Mouse (Mus musculus) layer of hippocampus, adult 8-10 months (tissue): Measurements from ENCODE around the gene Gm21149. TPM values are rescaled to one million over a fixed set of nuclear protein-coding genes. Genes with fewer than 3 reads are reported as not detected.
"Not testable (repeated sequence)": the region's sequence is repeated elsewhere in the genome, so short reads cannot be mapped to it uniquely, and the experiment has no call there.

ENCODE experiments used
- DNase-seq, 2 experiments: peaks; one replicate each; pipeline ENCODE4 v3.0.0; 2022; ENCODE audit warnings: low spot score in 2 of 2
- total RNA-seq, 4 experiments: library from RNA; stranded (reverse); gene quantifications; 2 replicates each; pipeline ENCODE4 v1.2.4; 2022

Gene Gm21149
- total RNA-seq = not detected

- DNase-seq = not testable (repeated sequence)
Observed at GRCm38 (mm10) chr5:15476423-15476822, at the start of gene Gm21149. Gene Gm21149 (minus strand): TSS chr5:15476523.

GRCm38 (mm10) chr5:15522470-15522869, 46.1 kb upstream of the Gm21149 start:
- not testable (repeated sequence) for DNase-seq

GRCm38 (mm10) chr5:15522028-15522427, 45.7 kb upstream of the Gm21149 start:
- DNase-seq = not testable (repeated sequence)

DNA sequence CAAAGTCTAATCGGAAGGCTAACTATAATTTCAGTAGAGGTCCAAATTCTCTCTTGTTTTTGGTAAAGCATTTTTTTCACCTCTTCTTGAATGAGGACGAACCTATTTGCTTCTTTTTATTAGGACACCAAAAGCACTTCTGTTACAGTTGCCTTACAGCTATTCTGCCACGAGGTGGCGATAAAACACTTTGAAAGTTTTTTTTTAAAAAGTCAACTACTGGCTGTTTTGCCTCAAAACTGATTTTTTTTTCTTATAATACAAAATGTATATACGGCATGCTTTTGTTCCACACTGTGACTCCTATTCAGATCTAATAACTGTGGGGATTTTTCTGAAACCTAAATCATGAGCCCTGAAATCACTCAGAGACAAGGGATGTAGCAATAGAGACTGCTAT, 44.1 kb upstream of the Gm21149 start:
- peak; percentile 6 to 8 for DNase-seq

GRCm38 (mm10) chr5:15517150-15517549, 40.8 kb upstream of the Gm21149 start:
- DNase-seq = not testable (repeated sequence)

DNA sequence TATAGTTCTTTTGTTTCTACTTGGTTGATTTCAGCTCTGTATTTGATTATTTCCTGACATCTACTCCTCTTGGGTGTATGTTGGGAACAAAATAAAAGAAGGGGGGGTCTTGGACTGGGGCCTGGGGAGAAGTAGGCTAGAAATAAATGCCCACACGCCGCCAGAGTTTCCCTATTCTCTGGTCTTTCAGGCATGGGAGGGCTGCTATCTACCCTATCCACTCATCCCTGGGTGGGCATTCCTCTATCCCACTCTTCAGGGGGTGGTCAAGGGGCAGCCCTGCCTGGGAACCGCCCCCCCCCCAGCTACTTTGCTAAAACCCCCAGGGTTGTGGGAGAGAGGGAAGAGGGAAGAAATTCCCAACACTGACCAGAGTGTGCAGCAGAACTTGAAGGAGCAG, 35.9 kb upstream of the Gm21149 start:
- DNase-seq = not testable (repeated sequence)

- not testable (repeated sequence) for DNase-seq
Observed at GRCm38 (mm10) chr5:15509911-15510310, 33.6 kb upstream of the Gm21149 start.

- DNase-seq = not testable (repeated sequence)
Observed at GRCm38 (mm10) chr5:15508460-15509451, 32.4 kb upstream of the Gm21149 start.

GRCm38 (mm10) chr5:15507757-15508459, 31.6 kb upstream of the Gm21149 start:
- DNase-seq = not testable (repeated sequence)

- no peak for DNase-seq
Observed at GRCm38 (mm10) chr5:15507309-15507619, 30.9 kb upstream of the Gm21149 start.

- peak in 1 of 2 experiments; percentile 17 for DNase-seq
Observed at GRCm38 (mm10) chr5:15506575-15507308, 30.4 kb upstream of the Gm21149 start.

GRCm38 (mm10) chr5:15498774-15499400, 22.6 kb upstream of the Gm21149 start:
- DNase-seq = peak in 1 of 2 experiments; percentile 44

DNA sequence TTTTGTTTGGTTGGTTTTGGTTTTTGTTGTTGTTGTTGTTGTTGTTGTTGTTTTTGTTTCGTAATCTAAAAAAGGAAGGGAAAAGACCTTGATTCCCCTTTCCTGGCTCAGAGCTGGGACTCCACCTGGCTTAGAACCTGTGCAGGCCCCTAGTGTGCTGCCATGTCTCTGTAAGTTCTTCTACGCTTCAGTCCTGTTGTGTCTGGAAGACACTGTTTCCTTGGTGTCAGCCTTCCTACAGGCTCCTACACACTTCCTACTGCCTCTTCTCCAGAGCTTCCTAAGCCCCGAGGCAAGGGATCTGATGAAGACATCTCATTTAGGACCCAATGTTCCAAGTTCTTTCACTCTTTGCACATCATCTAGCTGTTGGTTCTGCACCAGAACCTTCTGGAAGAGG, 22.0 kb upstream of the Gm21149 start:
- DNase-seq = not testable (repeated sequence)

DNA sequence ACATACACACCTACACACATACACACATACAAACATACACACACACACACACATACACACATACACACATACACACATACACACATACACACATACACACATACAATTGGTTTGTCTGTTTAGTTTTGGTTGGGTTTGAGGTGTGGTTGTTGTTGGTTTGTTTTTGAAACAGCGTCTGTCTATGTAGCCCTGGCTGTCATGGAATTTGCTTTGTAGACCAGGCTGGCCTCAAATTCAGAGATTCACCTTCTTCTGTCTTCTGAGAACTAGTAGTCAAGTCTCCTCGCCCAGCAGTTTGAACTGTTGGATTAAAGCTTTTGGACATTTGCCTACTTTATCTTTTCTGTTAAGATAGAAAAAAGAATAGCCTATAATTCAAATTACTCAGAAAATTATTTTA, 14.6 kb upstream of the Gm21149 start:
- DNase-seq = not testable (repeated sequence)

GRCm38 (mm10) chr5:15488743-15489142, 12.4 kb upstream of the Gm21149 start:
- no peak for DNase-seq

DNA sequence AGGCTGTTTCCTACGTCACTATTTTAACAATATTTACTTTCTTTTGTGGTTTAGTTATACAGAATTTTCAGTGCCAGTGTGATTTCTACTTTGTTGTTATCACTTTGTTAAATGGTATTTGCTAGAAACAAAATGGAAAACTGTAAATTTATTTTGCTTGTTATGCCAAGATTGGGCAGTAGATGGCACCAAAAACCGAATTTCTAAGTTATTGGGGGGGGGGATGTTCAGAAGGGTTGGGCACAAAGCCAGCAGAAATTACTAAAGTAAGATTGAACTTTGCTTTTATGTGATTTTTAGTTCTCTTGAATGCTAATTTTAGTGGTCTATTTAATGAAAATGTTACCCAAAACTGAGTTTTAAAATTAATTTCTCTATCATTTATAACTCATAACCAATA, 8.3 kb upstream of the Gm21149 start:
- not testable (repeated sequence) for DNase-seq

DNA sequence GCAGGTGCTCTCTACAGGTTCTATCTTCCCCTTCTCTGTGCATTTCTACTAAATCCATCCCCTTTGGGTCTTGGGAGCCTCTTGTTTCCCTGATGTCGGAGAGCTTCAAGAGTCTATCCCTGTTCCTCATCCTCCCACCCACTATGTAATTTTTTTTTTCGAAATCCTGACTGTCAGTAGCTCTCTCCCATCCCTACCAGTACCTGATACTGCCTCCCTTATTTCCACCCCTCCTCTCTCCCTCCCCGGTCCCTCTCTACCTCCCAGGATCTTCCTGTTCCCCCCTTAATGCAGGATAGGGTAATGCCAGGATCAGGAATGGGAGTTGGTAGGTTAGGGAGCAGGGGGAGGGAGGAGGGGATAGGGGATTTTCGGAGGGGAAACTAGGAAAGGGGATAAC, 7.3 kb upstream of the Gm21149 start:
- DNase-seq = not testable (repeated sequence)

DNA sequence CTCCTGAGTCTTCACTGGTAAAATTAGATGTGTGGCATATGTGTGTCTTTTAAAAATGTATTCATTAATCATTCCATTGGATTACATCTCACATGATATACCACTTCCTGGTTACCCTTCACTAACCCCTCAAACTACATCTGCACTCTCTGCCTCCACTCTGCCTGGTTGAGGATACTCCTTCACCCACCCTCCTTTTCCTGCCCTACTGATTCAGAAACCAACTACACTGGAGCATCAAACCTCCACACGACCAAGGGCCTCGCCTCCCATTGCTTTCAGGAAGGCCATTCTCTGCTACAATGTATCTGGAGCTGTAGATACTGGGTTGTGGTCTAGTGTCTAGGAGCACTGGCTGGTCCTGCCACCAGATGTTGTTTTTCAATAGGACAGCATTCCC, 6.5 kb upstream of the Gm21149 start:
- not testable (repeated sequence) for DNase-seq

GRCm38 (mm10) chr5:15470141-15470540, 6.2 kb downstream of the Gm21149 start:
- not testable (repeated sequence) for DNase-seq

GRCm38 (mm10) chr5:15467768-15468167, 8.6 kb downstream of the Gm21149 start:
- DNase-seq = not testable (repeated sequence)

DNA sequence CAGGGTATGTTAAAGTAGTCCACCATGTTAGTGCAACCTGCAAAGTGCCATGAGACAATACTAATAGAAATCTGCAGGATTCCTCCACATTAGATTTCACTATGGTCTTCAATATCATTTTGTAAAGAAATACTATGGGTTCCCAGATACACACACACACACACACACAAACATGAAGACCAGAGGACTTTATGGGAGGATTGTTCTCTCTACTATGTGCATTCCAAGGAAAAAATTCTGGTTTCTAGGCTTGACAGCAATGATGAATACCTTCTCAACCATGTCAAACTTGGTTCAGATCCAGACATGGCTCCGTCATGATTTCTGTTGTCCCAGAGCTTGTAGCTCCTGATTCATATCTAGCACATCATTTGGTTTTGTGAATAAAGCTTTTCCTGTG, 10.1 kb downstream of the Gm21149 start:
- not testable (repeated sequence) for DNase-seq
